Mouse (Mus musculus): ENCODE results near the gene Armc6.
"Not testable (repeated sequence)": the region's sequence is repeated elsewhere in the genome, so short reads cannot be mapped to it uniquely, and the experiment has no call there.

Armc6 gene

GRCm38 (mm10) chr8:70230837-70231236 lies 3.4 kb downstream of the Armc6 start:
- DNase-seq (ENCODE audit: low spot score): no peak

- DNase-seq (ENCODE audit: low spot score): no peak
Measured at GRCm38 (mm10) chr8:70227997-70228396, 6.3 kb downstream of the Armc6 start.

GRCm38 (mm10) chr8:70223341-70223740 lies 10.9 kb downstream of the Armc6 start:
- DNase-seq (ENCODE audit: low spot score): peak; percentile 36

- no peak for DNase-seq (ENCODE audit: low spot score)
Measured at GRCm38 (mm10) chr8:70222041-70222440, 12.2 kb downstream of the Armc6 start.

GRCm38 (mm10) chr8:70220911-70221310 lies 13.4 kb downstream of the Armc6 start:
- DNase-seq (ENCODE audit: low spot score): no peak

GRCm38 (mm10) chr8:70220236-70220840 lies 13.9 kb downstream of the Armc6 start:
- no peak for DNase-seq (ENCODE audit: low spot score)

- no peak for DNase-seq (ENCODE audit: low spot score)
Measured at GRCm38 (mm10) chr8:70219107-70219684, 15.1 kb downstream of the Armc6 start.

- DNase-seq (ENCODE audit: low spot score): no peak
Measured at GRCm38 (mm10) chr8:70217441-70217840, 16.8 kb downstream of the Armc6 start.

- DNase-seq (ENCODE audit: low spot score): no peak
Measured at GRCm38 (mm10) chr8:70216566-70216965, 17.7 kb downstream of the Armc6 start.

- not testable (repeated sequence) for DNase-seq (ENCODE audit: low spot score)
Measured at GRCm38 (mm10) chr8:70216161-70216560, 18.1 kb downstream of the Armc6 start.

- no peak for DNase-seq (ENCODE audit: low spot score)
Measured at GRCm38 (mm10) chr8:70215092-70215491, 19.2 kb downstream of the Armc6 start.

GRCm38 (mm10) chr8:70214411-70214810 lies 19.9 kb downstream of the Armc6 start:
- no peak for DNase-seq (ENCODE audit: low spot score)

GRCm38 (mm10) chr8:70212112-70213055 lies 21.9 kb downstream of the Armc6 start, which contains the start of gene Slc25a42:
Gene Slc25a42, minus strand, starts transcription at chr8:70212305.
- DNase-seq (ENCODE audit: low spot score): peak; percentile 82

GRCm38 (mm10) chr8:70211726-70212111 lies 22.5 kb downstream of the Armc6 start:
- DNase-seq (ENCODE audit: low spot score): no peak

GRCm38 (mm10) chr8:70211275-70211674 lies 23.0 kb downstream of the Armc6 start:
- no peak for DNase-seq (ENCODE audit: low spot score)

GRCm38 (mm10) chr8:70210538-70210937 lies 23.7 kb downstream of the Armc6 start:
- no peak for DNase-seq (ENCODE audit: low spot score)

GRCm38 (mm10) chr8:70208130-70208529 lies 26.1 kb downstream of the Armc6 start:
- no peak for DNase-seq (ENCODE audit: low spot score)

- no peak for DNase-seq (ENCODE audit: low spot score)
Measured at GRCm38 (mm10) chr8:70204757-70205156, 29.5 kb downstream of the Armc6 start.

- DNase-seq (ENCODE audit: low spot score): no peak
Measured at GRCm38 (mm10) chr8:70203072-70203471, 31.2 kb downstream of the Armc6 start.

GRCm38 (mm10) chr8:70201417-70201816 lies 32.8 kb downstream of the Armc6 start:
- DNase-seq (ENCODE audit: low spot score): no peak

- no peak for DNase-seq (ENCODE audit: low spot score)
Measured at GRCm38 (mm10) chr8:70200098-70200681, 34.1 kb downstream of the Armc6 start.

GRCm38 (mm10) chr8:70197603-70198002 lies 36.7 kb downstream of the Armc6 start:
- no peak for DNase-seq (ENCODE audit: low spot score)
